Mouse (Mus musculus) heart, embryonic 12.5 days (tissue): ENCODE results near the gene Ahrr. TPM values are rescaled to one million over a fixed set of nuclear protein-coding genes. Genes with fewer than 3 reads are reported as not detected.

Experiments
- ATAC-seq: fragments of 200-750 bp; cut with Nextera tagmentation; 2 replicates; pipeline ENCODE4 v1.8.0; 2017; ENCODE audit warnings: moderate TSS enrichment, moderate library complexity; ENCODE audit not compliant: insufficient number of reproducible peaks, low FRiP score
- H3K27ac ChIP-seq: fragments of 300-500 bp; sonication (generic); 2 replicates; pipeline ENCODE4 v1.5.1; 2016; ENCODE audit warnings: mild to moderate bottlenecking, moderate library complexity; ENCODE audit not compliant: poor library complexity, severe bottlenecking
- H3K27me3 ChIP-seq: fragments of 300-500 bp; sonication (generic); replicated peaks from 2 replicates; pipeline ENCODE4 v1.6.1; 2016; ENCODE audit warnings: mild to moderate bottlenecking, moderate library complexity
- H3K36me3 ChIP-seq: fragments of 300-500 bp; sonication (generic); 2 replicates; pipeline ENCODE4 v1.6.1; 2016; ENCODE audit warnings: mild to moderate bottlenecking, moderate library complexity
- H3K4me1 ChIP-seq: fragments of 300-500 bp; sonication (generic); replicated peaks from 2 replicates; pipeline ENCODE4 v1.6.1; 2016; ENCODE audit warnings: mild to moderate bottlenecking
- H3K4me2 ChIP-seq: fragments of 300-500 bp; sonication (generic); 2 replicates; pipeline ENCODE4 v1.6.1; 2016; ENCODE audit warnings: mild to moderate bottlenecking, moderate library complexity
- H3K4me3 ChIP-seq: fragments of 300-500 bp; sonication (generic); 2 replicates; pipeline ENCODE4 v1.5.1; 2016; ENCODE audit warnings: mild to moderate bottlenecking
- H3K9ac ChIP-seq: fragments of 300-500 bp; sonication (generic); 2 replicates; pipeline ENCODE4 v1.6.1; 2016; ENCODE audit warnings: mild to moderate bottlenecking, moderate library complexity
- H3K9me3 ChIP-seq: fragments of 300-500 bp; sonication (generic); replicated peaks from 2 replicates; pipeline ENCODE4 v1.6.1; 2016; ENCODE audit warnings: mild to moderate bottlenecking, moderate library complexity
- WGBS: fragments of 180-500 bp; shearing (Covaris S2); methylation state at CpG from one replicate; pipeline ENCODE4 v1.1.7; 2016; 5-methylcytosine and 5-hydroxymethylcytosine counted together
- polyA plus RNA-seq: library from polyadenylated mRNA; unstranded; fragments of >200 nt; fragmentation: Nextera tagmentation; extraction: Ambion mirVana; gene quantifications from 2 replicates; pipeline ENCODE4 v1.2.1, GENCODE M21; 2016

The Ahrr gene
- polyA plus RNA-seq, 1 experiment from 2014 or later, result 0.73 TPM

GRCm38 (mm10) chr13:74237574-74237973 lies 54.6 kb downstream of the Ahrr start:
- Histone ChIP-seq H3K9me3 (no peaks in the 10 kb centered on the region), H3K27ac (no peak overlapping the region), H3K4me2 (no peak overlapping the region), H3K4me3 (no peak overlapping the region), H3K36me3 (no peaks in the 10 kb centered on the region), H3K9ac (no peak overlapping the region), H3K4me1 (no peaks in the 10 kb centered on the region), H3K27me3 (no peaks in the 10 kb centered on the region)
- no peak for ATAC-seq
- WGBS, result 66% methylated on average over 7 of the region's 7 CpGs

GRCm38 (mm10) chr13:74220659-74221058 lies 71.5 kb downstream of the Ahrr start:
- Histone ChIP-seq H3K27ac (no peak overlapping the region), H3K4me1 (no peaks in the 10 kb centered on the region), H3K9me3 (no peaks in the 10 kb centered on the region), H3K4me3 (no peak overlapping the region), H3K9ac (no peak overlapping the region), H3K4me2 (no peak overlapping the region), H3K36me3 (no peaks in the 10 kb centered on the region), H3K27me3 (no peaks in the 10 kb centered on the region)
- no peak for ATAC-seq
- 39% methylated on average over 1 of the region's 1 CpGs for WGBS

- WGBS, result 65% methylated on average over 3 of the region's 3 CpGs
These were observed 73.7 kb downstream of the Ahrr start for GRCm38 (mm10) chr13:74218441-74218840.

GRCm38 (mm10) chr13:74208986-74209345 lies 83.2 kb downstream of the Ahrr start:
- Histone ChIP-seq H3K9me3 (no peaks in the 10 kb centered on the region), H3K9ac (peak overlapping the region; percentile 80), H3K4me1 (peaks cover 13% of the 10 kb centered on the region), H3K27me3 (peaks cover 16% of the 10 kb centered on the region; the same call in 1 of the 2 replicates), H3K36me3 (peaks cover 19% of the 10 kb centered on the region), H3K4me3 (peak overlapping the region; percentile 76), H3K4me2 (peak overlapping the region; percentile 82), H3K27ac (peak overlapping the region; percentile 89)
- ATAC-seq, result peak; percentile 25; the same call in 1 of the 2 replicates
- WGBS, result 14% methylated on average over 12 of the region's 12 CpGs

More at GRCm38 (mm10) chr13:74218441-74218840, 73.7 kb downstream of the Ahrr start:
- no peak for ATAC-seq
- Histone ChIP-seq H3K4me3 (no peak overlapping the region), H3K27ac (no peak overlapping the region), H3K4me2 (no peak overlapping the region), H3K36me3 (no peaks in the 10 kb centered on the region), H3K4me1 (no peaks in the 10 kb centered on the region), H3K9ac (no peak overlapping the region), H3K27me3 (peaks cover 18% of the 10 kb centered on the region; the same call in 1 of the 2 replicates), H3K9me3 (no peaks in the 10 kb centered on the region)

DNA sequence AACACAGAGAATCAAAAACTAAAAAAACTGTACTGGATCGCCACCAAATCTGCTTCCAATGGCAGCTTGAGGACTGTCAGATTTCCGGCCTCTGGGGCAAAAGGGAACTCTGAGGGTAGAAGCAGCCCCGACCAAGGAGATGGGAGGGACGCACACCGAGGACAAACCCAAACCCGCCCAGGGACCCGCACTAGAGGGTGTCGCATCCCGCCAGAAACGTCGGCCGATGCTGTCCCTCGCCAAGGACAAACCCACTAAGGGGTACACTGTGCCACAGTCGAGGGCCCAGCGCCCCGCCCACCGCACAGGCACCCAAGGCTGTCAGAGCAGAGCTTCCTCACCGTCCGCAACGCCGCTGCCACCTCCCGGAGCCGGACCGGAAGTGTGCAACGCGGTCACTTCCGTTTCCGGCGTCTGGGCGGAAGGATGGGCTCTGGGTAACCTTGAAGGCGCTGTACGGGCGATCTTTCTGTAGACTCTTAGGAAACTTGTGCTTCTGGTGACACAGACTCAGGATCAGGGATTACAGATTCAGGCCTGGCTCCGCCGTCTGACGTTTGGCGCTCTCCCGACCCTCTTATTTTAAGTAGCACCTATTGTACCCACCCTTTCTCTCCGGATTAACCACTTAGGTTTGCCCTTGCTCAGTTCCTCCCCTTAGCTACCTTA lies 83.7 kb downstream of the Ahrr start, which contains the start of gene Exoc3:
Exoc3 (minus strand) TSS at position 416 of the 669 bp plus-strand sequence.
- H3K36me3 ChIP-seq, result peaks cover 24% of the 10 kb centered on the region
- peak within 1 kb of the TSS; percentile 82 for H3K4me2 ChIP-seq
- ATAC-seq, result peak; percentile 95
- H3K27me3 ChIP-seq, result peaks cover 13% of the 10 kb centered on the region; the same call in 1 of the 2 replicates
- no peaks in the 10 kb centered on the region for H3K9me3 ChIP-seq
- H3K9ac ChIP-seq, result peak within 1 kb of the TSS; percentile 80
- H3K27ac ChIP-seq, result peak within 1 kb of the TSS; percentile 89
- peaks cover 13% of the 10 kb centered on the region for H3K4me1 ChIP-seq
- H3K4me3 ChIP-seq, result peak within 1 kb of the TSS; percentile 76
- under 1% methylated on average over 39 of the region's 39 CpGs for WGBS

- no peaks in the 10 kb centered on the region for H3K27me3 ChIP-seq
- H3K4me2 ChIP-seq, result no peak overlapping the region
- peaks cover 42% of the 10 kb centered on the region for H3K36me3 ChIP-seq
- WGBS, result 72% methylated on average over 3 of the region's 3 CpGs
- no peak overlapping the region for H3K9ac ChIP-seq
- H3K4me3 ChIP-seq, result no peak overlapping the region
- H3K9me3 ChIP-seq, result no peaks in the 10 kb centered on the region
- ATAC-seq, result no peak
- no peak overlapping the region for H3K27ac ChIP-seq
- H3K4me1 ChIP-seq, result no peaks in the 10 kb centered on the region
These were observed 95.7 kb downstream of the Ahrr start for GRCm38 (mm10) chr13:74196451-74196850.

DNA sequence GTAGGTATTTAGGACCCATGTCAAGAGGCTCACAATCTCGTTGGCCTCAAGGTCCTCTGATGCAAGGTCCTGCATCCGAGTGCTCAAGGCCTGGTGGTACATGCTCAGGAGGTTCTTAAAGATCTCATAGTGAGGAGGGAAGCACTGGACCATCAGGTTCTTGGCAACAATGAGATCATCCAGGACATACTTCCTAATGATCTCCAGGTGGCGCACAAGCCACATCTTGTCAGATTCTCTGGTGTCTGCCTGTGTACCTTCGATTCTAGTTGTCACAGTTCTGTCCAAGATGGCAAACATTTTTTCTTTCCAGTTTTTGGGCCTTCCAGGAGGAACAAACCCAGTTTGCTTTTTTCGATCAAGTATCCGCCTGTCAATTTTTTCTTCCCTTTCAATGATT lies 99.5 kb downstream of the Ahrr start:
- Histone ChIP-seq H3K4me2 (no peak overlapping the region), H3K9ac (no peak overlapping the region), H3K4me3 (no peak overlapping the region), H3K36me3 (peaks cover 58% of the 10 kb centered on the region), H3K27ac (no peak overlapping the region), H3K9me3 (no peaks in the 10 kb centered on the region), H3K4me1 (0 out of 2 replicates have a peak, but pooled peaks cover 6% of the 10 kb centered on the region), H3K27me3 (no peaks in the 10 kb centered on the region)
- ATAC-seq, result no peak
- WGBS, result 82% methylated on average over 6 of the region's 6 CpGs

GRCm38 (mm10) chr13:74183011-74183695 lies 109.0 kb downstream of the Ahrr start:
- no peaks in the 10 kb centered on the region for H3K4me1 ChIP-seq
- no peaks in the 10 kb centered on the region for H3K9me3 ChIP-seq
- no peak overlapping the region for H3K4me3 ChIP-seq
- ATAC-seq, result no peak
- H3K27me3 ChIP-seq, result no peaks in the 10 kb centered on the region
- H3K27ac ChIP-seq, result no peak overlapping the region
- H3K4me2 ChIP-seq, result no peak overlapping the region
- H3K9ac ChIP-seq, result no peak overlapping the region
- 87% methylated on average over 5 of the region's 5 CpGs for WGBS
- peaks cover 66% of the 10 kb centered on the region for H3K36me3 ChIP-seq

DNA sequence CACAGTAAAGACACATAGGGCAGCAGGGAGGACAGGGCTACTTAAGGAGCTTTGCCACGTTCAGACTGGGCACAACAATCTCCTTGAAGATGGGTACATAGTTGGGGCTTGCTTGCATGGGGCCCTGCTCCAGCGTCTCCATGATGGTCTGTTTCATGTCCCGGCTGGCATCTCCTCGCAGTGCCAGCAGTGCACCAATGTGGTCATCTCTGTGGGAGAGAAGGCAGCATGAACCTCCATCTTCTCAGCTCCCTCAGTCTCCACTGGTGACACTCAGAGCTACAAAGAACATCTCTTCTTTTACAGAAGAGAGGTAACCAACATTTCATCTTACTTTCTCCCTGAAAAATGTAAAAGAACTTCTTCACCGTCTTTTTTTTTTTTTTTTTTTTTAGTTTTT lies 120.1 kb downstream of the Ahrr start:
- no peaks in the 10 kb centered on the region for H3K27me3 ChIP-seq
- peaks cover 61% of the 10 kb centered on the region for H3K36me3 ChIP-seq
- peaks cover 2% of the 10 kb centered on the region; the same call in 1 of the 2 replicates for H3K4me1 ChIP-seq
- no peak overlapping the region for H3K4me3 ChIP-seq
- H3K9me3 ChIP-seq, result no peaks in the 10 kb centered on the region
- no peak overlapping the region for H3K27ac ChIP-seq
- H3K9ac ChIP-seq, result no peak overlapping the region
- no peak overlapping the region for H3K4me2 ChIP-seq
- WGBS, result 90% methylated on average over 5 of the region's 5 CpGs
- no peak for ATAC-seq

DNA sequence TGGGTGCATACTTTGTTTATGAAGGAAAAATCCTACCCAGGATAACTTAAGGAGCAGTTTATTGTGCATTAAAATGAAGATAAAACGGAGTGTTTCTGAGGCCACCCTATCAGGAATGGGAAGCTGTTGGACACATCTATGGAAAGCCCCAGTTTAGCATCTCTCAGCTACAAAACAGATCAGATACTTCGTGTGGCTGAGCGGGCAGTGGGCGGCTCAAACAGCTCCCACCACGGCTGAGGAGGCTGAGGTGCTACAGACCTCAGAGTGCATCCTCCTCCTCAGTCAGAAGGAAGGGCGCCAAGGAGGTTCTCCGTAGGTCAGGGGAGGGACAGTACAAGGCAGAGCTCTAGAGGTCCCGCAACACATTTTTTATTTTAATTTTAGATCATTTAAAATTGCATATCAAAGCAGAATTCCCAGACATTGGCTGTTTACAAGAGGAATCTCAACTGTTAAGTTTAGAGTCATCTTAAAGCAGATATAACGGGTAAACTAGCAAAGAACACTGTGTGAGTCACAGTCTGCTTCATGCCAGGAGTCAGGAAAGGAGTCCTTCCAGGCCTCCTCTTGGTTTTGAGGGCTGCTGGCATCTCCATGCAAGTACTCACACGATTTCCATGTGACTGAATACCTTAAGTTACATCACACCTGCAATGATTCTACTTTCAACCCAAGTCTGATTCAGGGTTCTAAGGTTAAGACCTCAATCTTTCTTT lies 122.5 kb downstream of the Ahrr start:
- Histone ChIP-seq H3K9ac (no peak overlapping the region), H3K4me2 (no peak overlapping the region), H3K27me3 (no peaks in the 10 kb centered on the region), H3K27ac (no peak overlapping the region), H3K36me3 (peaks cover 47% of the 10 kb centered on the region), H3K4me3 (no peak overlapping the region), H3K4me1 (peaks cover 11% of the 10 kb centered on the region; the same call in 1 of the 2 replicates), H3K9me3 (no peaks in the 10 kb centered on the region)
- no peak for ATAC-seq
- 79% methylated on average over 10 of the region's 10 CpGs for WGBS

DNA sequence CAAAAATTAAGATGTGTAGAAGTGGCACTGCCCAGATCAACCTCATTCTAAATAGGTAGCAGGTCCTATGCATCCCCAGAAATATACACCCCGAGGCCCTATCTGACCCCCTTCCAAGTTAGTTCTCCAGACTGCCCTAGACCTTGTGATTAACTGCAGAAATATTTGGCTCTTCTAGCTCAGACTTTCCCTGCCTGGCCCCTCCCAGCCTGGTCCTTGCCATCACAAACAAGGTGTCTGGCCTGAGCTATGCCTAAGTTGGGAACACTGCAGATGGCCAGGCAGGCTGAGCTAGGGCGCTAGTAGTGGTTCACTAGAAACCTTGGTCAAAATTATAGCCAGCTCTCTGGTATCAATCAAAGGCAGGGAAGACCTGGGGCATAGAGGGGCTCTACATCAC lies 124.6 kb downstream of the Ahrr start:
- ATAC-seq, result no peak
- Histone ChIP-seq H3K4me3 (no peak overlapping the region), H3K36me3 (peaks cover 28% of the 10 kb centered on the region), H3K9me3 (no peaks in the 10 kb centered on the region), H3K27me3 (no peaks in the 10 kb centered on the region), H3K4me2 (no peak overlapping the region), H3K4me1 (peaks cover 11% of the 10 kb centered on the region; the same call in 1 of the 2 replicates), H3K27ac (no peak overlapping the region), H3K9ac (no peak overlapping the region)
- WGBS, result 72% methylated on average over 2 of the region's 2 CpGs
